Mouse (Mus musculus) liver, embryonic 14.5 days (tissue): Measurements from ENCODE around the gene Gm572. TPM values are rescaled to one million over a fixed set of nuclear protein-coding genes. Genes with fewer than 3 reads are reported as not detected.

Experiments
- ATAC-seq: fragments of 200-750 bp; cut with Nextera tagmentation; 2 replicates; pipeline ENCODE4 v1.8.0; 2017; ENCODE audit warnings: moderate number of reproducible peaks, mild to moderate bottlenecking, moderate library complexity; ENCODE audit not compliant: insufficient read depth
- DNase-seq, 3 experiments: peaks; one replicate each; pipeline ENCODE4 v3.0.0-alpha.2; 2012 to 2013; ENCODE audit warnings: low read depth in 3 of 3, low spot score in 3 of 3
- H3K27ac ChIP-seq: fragments of 300-500 bp; sonication (generic); 2 replicates; pipeline ENCODE4 v1.5.1; 2014; ENCODE audit warnings: moderate library complexity, mild to moderate bottlenecking, control low read depth, inconsistent platforms
- H3K27me3 ChIP-seq: fragments of 300-500 bp; sonication (generic); 2 replicates; pipeline ENCODE4 v1.6.1; 2014; ENCODE audit warnings: mild to moderate bottlenecking, low read length, moderate library complexity; ENCODE audit not compliant: control insufficient read depth, insufficient read depth
- H3K36me3 ChIP-seq: fragments of 300-500 bp; sonication (generic); replicated peaks from 2 replicates; pipeline ENCODE4 v1.6.1; 2014; ENCODE audit warnings: low read depth; ENCODE audit not compliant: control insufficient read depth, insufficient read depth
- H3K4me1 ChIP-seq, 2 experiments: fragments of 200-500 bp in 1 of 2; fragments of 300-500 bp in 1 of 2; sonication (generic) in 1 of 2; replicated peaks; 2 replicates each; pipeline ENCODE4 v1.6.1; 2012 to 2014; ENCODE audit warnings: antibody characterized with exemption in 1 of 2, inconsistent platforms in 1 of 2, low read length in 1 of 2; ENCODE audit not compliant: control insufficient read depth in 2 of 2, insufficient read depth in 2 of 2
- H3K4me2 ChIP-seq: fragments of 300-500 bp; sonication (generic); 2 replicates; pipeline ENCODE4 v1.6.1; 2014; ENCODE audit warnings: low read depth, mild to moderate bottlenecking, control low read depth, moderate library complexity
- H3K4me3 ChIP-seq, 2 experiments: fragments of 200-500 bp in 1 of 2; fragments of 300-500 bp in 1 of 2; sonication (generic) in 1 of 2; 2 replicates each; pipeline ENCODE4 v1.5.1; 2012 to 2014; ENCODE audit warnings: low read depth in 2 of 2, low read length in 2 of 2, mild to moderate bottlenecking in 2 of 2, control low read depth in 1 of 2, inconsistent platforms in 1 of 2, moderate library complexity in 1 of 2; ENCODE audit not compliant: insufficient read depth in 1 of 2
- H3K9ac ChIP-seq: fragments of 300-500 bp; sonication (generic); replicated peaks from 2 replicates; pipeline ENCODE4 v1.6.1; 2014; ENCODE audit warnings: mild to moderate bottlenecking, control low read depth, moderate library complexity
- H3K9me3 ChIP-seq: fragments of 300-500 bp; sonication (generic); 2 replicates; pipeline ENCODE4 v1.6.1; 2016; ENCODE audit warnings: low read length, mixed read lengths; ENCODE audit not compliant: control insufficient read depth
- CTCF ChIP-seq: IDR thresholded peaks from 2 replicates; pipeline ENCODE4 v1.5.1; 2016; ENCODE audit warnings: antibody characterized with exemption, low read depth, control low read depth
- EP300 ChIP-seq: IDR thresholded peaks from 2 replicates; pipeline ENCODE4 v1.6.1; 2016; ENCODE audit warnings: antibody characterized with exemption, low read depth
- WGBS: fragments of 180-500 bp; shearing (Covaris S2); extraction: QIAGEN DNeasy Blood & Tissue Kit; methylation state at CpG from one replicate; pipeline ENCODE4 v1.1.7; 2014; ENCODE audit not compliant: insufficient replicate concordance; 5-methylcytosine and 5-hydroxymethylcytosine counted together
- polyA plus RNA-seq, 2 experiments: library from polyadenylated mRNA; depleted of rRNA in 1 of 2; stranded (reverse) in 1 of 2; unstranded in 1 of 2; fragments of >200 nt; fragmentation: Nextera tagmentation in 1 of 2; extraction: Ambion mirVana in 1 of 2; gene quantifications; 2 replicates each; pipeline versions ENCODE4 v1.2.1 to v1.2.3; 2012 to 2014

The Gm572 gene
- polyA plus RNA-seq, 2 experiments, result not detected

GRCm38 (mm10) chr4:148641121-148641520, 2.0 kb upstream of the Gm572 start:
- Histone ChIP-seq H3K27ac (no peak overlapping the region), H3K4me1 (peaks cover 0 to 9% of the 10 kb centered on the region in 2 experiments; a peak in 2 of 4 replicates), H3K36me3 (no peaks in the 10 kb centered on the region), H3K27me3 (no peaks in the 10 kb centered on the region), H3K4me2 (no peak overlapping the region), H3K4me3 (no peak overlapping the region), H3K9ac (no peak overlapping the region), H3K9me3 (no peaks in the 10 kb centered on the region)
- WGBS, result 73% methylated on average over 5 of the region's 5 CpGs
- TF ChIP-seq CTCF (no peak), EP300 (no peak)
- DNase-seq (no peak), ATAC-seq (no peak)

GRCm38 (mm10) chr4:148644157-148644511, 1.0 kb downstream of the Gm572 start:
- no peak overlapping the region for H3K9ac ChIP-seq
- no peak overlapping the region for H3K27ac ChIP-seq
- no peaks in the 10 kb centered on the region for H3K36me3 ChIP-seq
- ATAC-seq (0 out of 2 replicates have a peak, but pooled peaks have one; percentile 18), DNase-seq (peak; percentile 31 to 40 (median 37))
- H3K4me2 ChIP-seq, result peak overlapping the region; percentile 36
- no peaks in the 10 kb centered on the region for H3K9me3 ChIP-seq
- no peak overlapping the region for H3K4me3 ChIP-seq
- 1% methylated on average over 9 of the region's 9 CpGs for WGBS
- no peaks in the 10 kb centered on the region for H3K27me3 ChIP-seq
- no peak for TF ChIP-seq EP300
- peak; percentile 92 for TF ChIP-seq CTCF
- H3K4me1 ChIP-seq, result peaks cover 0 to 5% of the 10 kb centered on the region in 2 experiments; a peak in 1 of 4 replicates

- ATAC-seq (no peak), DNase-seq (no peak)
- no peak overlapping the region for H3K9ac ChIP-seq
- no peak overlapping the region for H3K4me3 ChIP-seq
- H3K27me3 ChIP-seq, result no peaks in the 10 kb centered on the region
- H3K4me2 ChIP-seq, result no peak overlapping the region
- 0 out of 4 replicates have a peak, but pooled peaks cover 0 to 2% of the 10 kb centered on the region in 2 experiments for H3K4me1 ChIP-seq
- H3K27ac ChIP-seq, result no peak overlapping the region
- WGBS, result 62% methylated on average over 6 of the region's 6 CpGs
- no peaks in the 10 kb centered on the region for H3K9me3 ChIP-seq
- TF ChIP-seq EP300 (no peak), CTCF (no peak)
- H3K36me3 ChIP-seq, result no peaks in the 10 kb centered on the region
These were observed 1.8 kb downstream of the Gm572 start for GRCm38 (mm10) chr4:148644926-148645325.

GRCm38 (mm10) chr4:148646616-148647015, 3.5 kb downstream of the Gm572 start:
- Histone ChIP-seq H3K4me2 (no peak overlapping the region), H3K36me3 (no peaks in the 10 kb centered on the region), H3K27me3 (no peaks in the 10 kb centered on the region), H3K9ac (no peak overlapping the region), H3K9me3 (no peaks in the 10 kb centered on the region), H3K4me1 (0 out of 4 replicates have a peak, but pooled peaks cover 0 to 2% of the 10 kb centered on the region in 2 experiments), H3K27ac (no peak overlapping the region), H3K4me3 (no peak overlapping the region)
- TF ChIP-seq CTCF (no peak), EP300 (no peak)
- ATAC-seq (no peak), DNase-seq (no peak)
- WGBS, result 48% methylated on average over 11 of the region's 11 CpGs

- Histone ChIP-seq H3K4me3 (no peak overlapping the region), H3K9ac (no peak overlapping the region), H3K4me2 (no peak overlapping the region), H3K27ac (no peak overlapping the region), H3K27me3 (no peaks in the 10 kb centered on the region), H3K4me1 (no peaks in the 10 kb centered on the region), H3K36me3 (no peaks in the 10 kb centered on the region), H3K9me3 (no peaks in the 10 kb centered on the region)
- ATAC-seq (no peak), DNase-seq (no peak)
- TF ChIP-seq CTCF (peak; percentile 63), EP300 (no peak)
- 43% methylated on average over 3 of the region's 3 CpGs for WGBS
These were observed 6.2 kb downstream of the Gm572 start for GRCm38 (mm10) chr4:148649309-148649708.
